Mouse (Mus musculus) sigmoid colon, adult 10 weeks (tissue): Measurements from ENCODE around the gene Grik5. TPM values are rescaled to one million over a fixed set of nuclear protein-coding genes. Genes with fewer than 3 reads are reported as not detected.

Experiments
- polyA plus RNA-seq: library from polyadenylated mRNA; stranded (reverse); fragments of 350-450 nt; fragmentation: Illumina TruSeq; extraction: RNeasy Lipid Tissue Mini Kit (QIAGEN cat#74804); gene quantifications from one replicate; pipeline ENCODE4 v1.2.3, GENCODE M21; 2014; ENCODE audit warnings: low read depth, low replicate concordance

Grik5 gene
- 0.63 TPM for polyA plus RNA-seq

DNA sequence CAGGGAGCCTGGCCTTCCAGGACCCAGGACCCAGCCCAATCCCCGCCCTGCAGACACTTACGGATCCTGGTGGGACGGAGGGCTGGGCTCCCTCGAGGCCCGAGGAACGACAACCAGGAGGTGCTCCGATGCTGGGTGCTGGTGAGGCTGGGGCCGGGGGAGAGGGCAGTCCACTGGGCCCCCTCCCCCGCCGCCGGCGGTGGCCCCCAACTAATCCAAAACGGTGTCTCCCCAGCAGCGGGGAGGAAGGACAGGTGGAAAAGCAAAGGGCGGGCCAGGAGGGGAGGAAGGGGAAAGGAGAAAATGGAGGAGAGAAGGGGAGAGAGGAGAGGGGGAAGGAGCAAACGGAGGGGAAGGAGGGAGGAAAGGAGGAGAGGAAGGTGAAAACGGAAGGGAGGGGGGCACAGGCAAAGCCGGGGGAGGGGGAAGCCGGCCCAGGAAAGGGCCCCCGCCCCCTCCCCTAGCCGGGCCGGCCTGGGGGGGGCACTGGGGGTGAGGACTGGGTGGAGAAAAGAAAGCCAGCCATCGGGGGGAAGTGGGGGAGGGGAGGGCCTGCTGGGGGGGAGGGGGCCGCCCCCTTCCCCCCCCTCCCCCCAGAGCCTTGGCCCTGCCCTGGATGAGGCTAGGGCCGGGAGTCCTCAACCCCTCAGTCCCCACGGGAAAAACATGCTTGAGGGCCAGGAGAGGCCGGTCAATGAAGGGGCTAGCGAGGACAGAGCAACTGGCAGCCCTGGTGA is at the start of gene Grik5, which contains the start of gene Zfp574:
Grik5 (minus strand) TSS at position 368 of the 737 bp plus-strand sequence.
Zfp574 (plus strand) TSS at position 589 of the 737 bp plus-strand sequence.

DNA sequence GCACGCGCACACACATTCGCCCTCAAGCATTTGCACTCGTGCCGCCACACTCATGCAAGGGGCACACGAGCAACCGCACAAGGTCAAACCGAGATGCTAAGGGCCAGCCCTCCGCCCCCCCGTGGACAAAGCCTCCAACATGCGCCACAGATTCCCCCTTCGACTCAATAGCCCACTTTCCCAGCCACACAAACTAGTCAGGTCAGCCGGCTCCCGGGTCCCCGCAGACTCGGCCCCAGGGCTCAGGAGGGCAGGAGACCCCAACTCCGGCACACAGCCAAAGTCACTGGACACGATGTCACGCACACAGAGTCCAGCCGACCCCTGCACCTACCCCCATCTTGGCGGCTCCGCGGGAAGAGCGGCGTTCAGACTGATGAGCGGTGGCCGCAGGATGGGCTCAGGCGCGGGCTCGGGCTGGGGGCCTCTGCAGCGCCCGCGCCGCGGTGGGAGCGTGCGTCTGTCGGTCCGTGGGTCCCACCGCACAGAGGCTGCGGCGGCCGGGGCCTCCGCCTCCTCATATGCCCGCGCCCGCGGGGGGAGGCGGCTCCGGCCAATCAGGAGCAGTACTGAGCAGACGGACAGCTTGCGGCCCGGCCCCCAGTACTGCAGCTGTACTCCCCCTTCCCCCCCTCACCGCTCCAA is 66.6 kb downstream of the Grik5 start, which contains the start of gene Atp1a3:
Atp1a3 (minus strand) TSS at position 538 of the 645 bp plus-strand sequence.

DNA sequence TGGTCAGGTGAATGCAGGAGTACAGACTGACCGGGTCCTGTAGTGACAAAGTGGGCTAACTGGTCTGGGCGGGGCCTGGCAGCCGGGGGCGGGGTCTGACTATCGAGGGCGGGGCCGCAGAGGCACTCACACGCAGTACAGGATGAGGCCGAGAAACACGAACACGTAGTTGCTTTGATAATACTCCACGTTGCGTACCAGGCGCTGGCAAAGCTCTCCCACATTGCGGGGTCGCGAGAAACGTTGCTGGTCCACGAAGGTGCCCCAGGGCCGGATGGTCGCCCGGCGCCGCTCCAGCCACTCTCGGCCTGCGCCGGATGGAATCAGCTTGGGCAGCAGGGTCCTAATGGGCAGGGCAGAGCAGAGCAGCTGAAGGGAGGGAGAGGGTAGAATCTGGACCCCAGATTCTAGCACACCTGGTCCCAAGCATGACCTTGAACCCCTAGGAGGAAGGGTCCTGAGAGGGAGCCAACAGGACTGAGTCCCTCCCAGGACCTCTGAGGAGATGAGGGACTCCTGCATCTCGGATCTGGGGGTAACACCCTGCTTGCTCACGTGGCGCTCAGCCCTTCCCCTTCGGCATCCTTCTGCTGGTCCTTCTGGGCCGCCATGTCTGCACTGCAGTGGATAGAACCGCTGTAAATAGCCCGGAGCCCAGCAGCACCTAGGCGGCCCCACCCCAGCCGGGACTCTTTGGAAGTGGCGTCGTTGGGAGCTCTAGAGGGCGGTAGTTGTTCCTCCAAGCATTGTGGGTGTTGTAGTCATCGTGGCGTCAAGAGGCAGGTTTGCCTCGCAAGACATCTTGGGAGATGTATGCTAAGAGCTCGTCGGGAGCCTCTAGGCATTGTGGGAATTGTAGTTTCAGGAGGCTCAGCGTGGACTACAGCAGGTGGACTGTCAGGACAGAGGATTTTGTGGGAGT is 99.9 kb downstream of the Grik5 start, which contains the start of gene Rabac1:
Rabac1 (minus strand) TSS at position 783 of the 922 bp plus-strand sequence.

Other genes with a start within 250 kb of the Grik5 start
- not detected for gene Gm9844, start 210.1 kb downstream of the Grik5 start, polyA plus RNA-seq
- not detected for gene Lypd4, start 202.4 kb downstream of the Grik5 start, polyA plus RNA-seq
- not detected for gene Dmrtc2, start 202.3 kb downstream of the Grik5 start, polyA plus RNA-seq
- gene Rps19, start 188.0 kb downstream of the Grik5 start, polyA plus RNA-seq: 24.5 TPM
- gene Cd79a, start 175.0 kb downstream of the Grik5 start, polyA plus RNA-seq: 1.3 TPM
- gene Arhgef1, start 169.4 kb downstream of the Grik5 start, polyA plus RNA-seq: 1.7 TPM
- gene Gm4881, start 127.9 kb downstream of the Grik5 start, polyA plus RNA-seq: not detected
- not detected for gene Rabac1, start 99.6 kb downstream of the Grik5 start, polyA plus RNA-seq
- gene Atp1a3, start 66.4 kb downstream of the Grik5 start, polyA plus RNA-seq: not detected
- 0.95 TPM for gene Zfp574, start 221 bp upstream of the Grik5 start, polyA plus RNA-seq
- gene Pou2f2, start 107.4 kb upstream of the Grik5 start, polyA plus RNA-seq: 1.7 TPM
- 1.9 TPM for gene Dedd2, start 148.3 kb upstream of the Grik5 start, polyA plus RNA-seq
- gene Zfp526, start 149.1 kb upstream of the Grik5 start, polyA plus RNA-seq: 1.5 TPM
- 7.9 TPM for gene Gsk3a, start 165.5 kb upstream of the Grik5 start, polyA plus RNA-seq
- gene Erf, start 178.4 kb upstream of the Grik5 start, polyA plus RNA-seq: 1.6 TPM
- 20.7 TPM for gene Cic, start 195.4 kb upstream of the Grik5 start, polyA plus RNA-seq
- 9.2 TPM for gene Pafah1b3, start 225.6 kb upstream of the Grik5 start, polyA plus RNA-seq
- gene Prr19, start 229.1 kb upstream of the Grik5 start, polyA plus RNA-seq: not detected
- gene Tmem145, start 233.8 kb upstream of the Grik5 start, polyA plus RNA-seq: not detected
- gene Megf8, start 244.8 kb upstream of the Grik5 start, polyA plus RNA-seq: 1.2 TPM